Mouse (Mus musculus) cerebellum, postnatal 36 days (tissue): ENCODE data around the gene Rgs16.

Source experiments
- DNase-seq, 2 experiments: peaks; one replicate each; pipeline ENCODE4 v3.0.0; 2021 to 2022; ENCODE audit warnings: mixed read lengths in 2 of 2

Rgs16 gene

DNA sequence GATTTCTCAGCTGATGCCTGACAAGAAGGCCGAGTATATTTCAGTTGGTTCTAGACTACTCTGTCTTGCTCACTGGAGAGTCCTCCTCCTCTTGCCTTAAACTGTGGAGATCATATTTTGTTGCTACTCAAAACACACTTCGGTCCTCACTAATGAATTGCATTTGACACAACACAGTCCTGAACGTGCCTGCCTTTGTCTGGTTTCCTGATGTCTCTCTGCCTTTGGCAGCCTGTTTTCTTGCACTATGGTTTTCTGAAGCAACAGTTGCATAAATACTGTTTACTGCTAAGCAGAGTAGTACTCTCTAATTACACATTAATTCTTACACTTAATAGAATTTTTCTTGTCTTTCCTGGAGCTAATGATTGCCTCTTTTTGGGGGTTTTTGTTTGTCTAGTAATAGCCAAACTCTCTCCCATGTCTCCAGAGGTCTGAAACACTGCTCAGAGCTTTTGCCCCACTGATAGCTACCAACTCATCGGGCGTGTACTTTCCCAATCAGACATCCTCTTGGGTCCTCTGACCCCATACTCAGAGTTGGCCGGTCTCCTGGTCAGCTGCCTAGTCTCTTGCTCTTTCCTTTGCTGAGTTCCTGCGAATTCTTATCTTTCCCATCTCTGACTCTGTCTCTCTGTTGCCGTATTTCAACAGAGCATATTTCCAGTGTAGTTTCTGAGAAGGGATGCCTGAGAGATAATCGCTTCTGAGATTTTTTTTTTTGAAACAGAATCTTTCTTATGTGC is 18.4 kb upstream of the Rgs16 start:
- DNase-seq: no peak

GRCm38 (mm10) chr1:153723426-153723825 is 16.7 kb upstream of the Rgs16 start:
- no peak for DNase-seq

DNA sequence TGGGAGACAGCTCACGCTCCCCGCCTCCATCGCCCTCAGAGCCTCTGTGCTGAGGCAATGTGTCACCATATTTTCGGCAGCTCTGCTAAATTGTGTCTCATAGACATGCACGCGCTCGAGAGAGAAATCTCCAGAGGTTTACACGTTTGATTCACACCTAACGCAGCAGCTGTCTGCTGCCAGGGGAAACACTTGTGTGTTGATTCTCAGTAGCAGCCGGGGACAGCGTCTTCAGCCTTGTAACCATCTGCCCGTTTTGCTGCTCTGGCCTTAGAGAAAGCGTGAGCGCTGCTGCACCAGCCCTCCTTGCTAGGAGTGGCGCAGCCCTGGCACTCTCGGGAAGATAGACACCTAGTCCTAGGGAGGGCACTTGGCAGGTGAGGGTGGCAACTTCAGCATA is 13.5 kb upstream of the Rgs16 start:
- no peak for DNase-seq

DNA sequence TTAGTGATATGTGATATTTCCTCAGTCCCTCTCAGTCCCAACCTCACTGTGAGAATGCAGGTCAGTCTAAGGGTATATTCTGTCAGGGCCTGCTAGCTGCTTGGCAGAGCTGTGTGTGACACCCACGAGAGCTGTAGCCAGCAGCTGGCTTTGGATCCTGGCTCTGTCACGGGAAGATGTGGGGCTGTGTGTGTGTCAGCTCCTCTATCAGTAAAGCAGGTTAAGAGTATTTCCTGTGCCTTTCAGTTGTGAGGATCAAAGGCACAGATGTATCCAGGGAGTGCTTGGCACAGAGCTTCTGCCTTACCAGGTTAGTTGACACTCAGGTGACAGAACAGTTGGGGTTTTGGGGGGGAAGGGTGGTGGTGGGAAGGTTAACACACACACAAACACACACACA is 10.3 kb upstream of the Rgs16 start:
- DNase-seq: no peak

- peak in 1 of 2 experiments; percentile 17 for DNase-seq
Measured at GRCm38 (mm10) chr1:153730671-153731070, 9.5 kb upstream of the Rgs16 start.

DNA sequence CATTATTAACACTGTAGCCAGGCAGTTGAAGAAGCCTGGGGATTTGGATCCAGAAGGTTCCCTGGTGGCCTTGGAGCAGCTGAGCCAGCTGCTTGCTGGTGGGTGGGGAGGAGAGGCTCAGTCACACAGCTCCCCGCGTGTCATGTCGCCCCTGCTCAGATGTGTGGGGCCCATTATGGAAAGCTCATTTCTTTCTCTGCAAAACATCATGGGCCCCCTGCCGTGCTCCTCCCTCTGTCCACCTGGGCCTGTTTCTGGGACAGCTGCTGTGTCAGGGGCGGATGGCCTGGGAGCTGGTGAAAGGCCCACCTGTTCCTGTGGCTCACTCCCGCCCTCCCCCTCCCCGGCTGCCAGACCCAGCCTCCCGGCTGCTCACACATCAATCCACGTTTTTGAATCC is 7.0 kb upstream of the Rgs16 start:
- peak in 1 of 2 experiments; percentile 42 for DNase-seq

DNA sequence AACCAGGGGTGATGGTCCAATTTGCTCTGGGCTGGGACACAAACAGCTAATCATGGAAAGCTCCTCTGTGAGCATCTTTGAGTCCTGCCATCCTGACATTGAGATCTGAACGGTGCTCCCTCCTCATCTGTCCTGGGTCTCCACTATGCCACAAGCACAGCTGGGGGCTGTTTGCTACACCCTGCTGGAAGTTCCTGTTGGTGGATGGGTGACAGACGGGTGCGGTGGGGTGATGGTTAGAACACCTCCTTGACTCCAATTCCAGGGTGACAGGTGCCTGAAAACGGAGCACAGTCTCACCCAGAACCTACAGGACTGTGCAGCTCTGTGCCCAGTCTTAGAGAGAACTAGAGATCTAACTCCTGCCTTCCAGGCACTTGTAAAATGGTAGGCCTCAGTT is 5.3 kb upstream of the Rgs16 start:
- DNase-seq: no peak

GRCm38 (mm10) chr1:153736096-153736495 is 4.1 kb upstream of the Rgs16 start:
- no peak for DNase-seq

DNA sequence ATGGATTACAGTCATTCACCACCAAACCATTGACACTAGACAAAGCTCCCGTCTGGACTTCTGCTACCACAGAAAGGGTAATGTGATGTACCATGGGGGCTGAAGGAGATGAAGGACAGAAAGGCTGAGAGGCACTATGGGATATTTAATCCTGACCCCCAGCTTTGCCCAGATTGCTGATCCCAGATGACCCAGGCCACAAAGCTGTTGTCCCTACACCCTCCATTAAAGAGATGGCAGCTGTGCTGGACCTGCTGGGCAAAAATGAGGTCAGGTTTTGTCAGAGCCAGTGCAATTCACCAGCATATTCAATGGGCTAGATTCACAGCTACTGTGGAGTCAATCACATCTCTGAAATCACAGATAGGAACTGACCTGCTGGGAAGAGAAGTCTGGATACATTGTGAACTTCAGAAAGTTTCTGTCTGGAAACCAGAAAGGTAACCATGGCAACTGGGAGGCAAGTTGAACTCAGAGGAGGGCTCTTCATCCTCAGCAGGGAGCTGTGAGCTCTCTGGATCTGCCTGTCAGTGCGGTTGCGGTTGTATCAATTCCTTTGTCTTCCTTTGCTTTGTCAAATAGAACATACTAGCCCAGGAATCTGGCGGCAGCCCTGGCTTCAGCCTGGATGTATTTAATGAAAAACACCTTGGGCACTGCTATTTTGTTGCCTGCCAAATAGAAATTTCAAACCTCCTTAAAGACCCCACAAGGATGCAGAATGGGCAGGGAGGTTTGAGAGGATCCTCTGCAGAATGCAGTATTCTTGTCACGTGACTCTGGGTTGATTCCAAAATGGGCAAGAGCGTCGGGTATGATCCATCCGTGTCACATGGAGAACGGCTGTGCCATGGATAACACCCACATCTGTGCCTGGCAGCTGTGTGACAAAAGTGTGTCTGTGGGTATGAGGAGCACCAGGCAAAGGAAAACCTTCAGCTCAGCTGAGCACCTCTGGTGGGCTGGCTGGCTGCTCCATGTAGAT is 2.8 kb upstream of the Rgs16 start:
- no peak for DNase-seq

- DNase-seq: no peak
Measured at GRCm38 (mm10) chr1:153739437-153740015, 623 bp upstream of the Rgs16 start.

- peak; percentile 20 to 34 for DNase-seq
Measured at GRCm38 (mm10) chr1:153740775-153741400, 739 bp downstream of the Rgs16 start.

DNA sequence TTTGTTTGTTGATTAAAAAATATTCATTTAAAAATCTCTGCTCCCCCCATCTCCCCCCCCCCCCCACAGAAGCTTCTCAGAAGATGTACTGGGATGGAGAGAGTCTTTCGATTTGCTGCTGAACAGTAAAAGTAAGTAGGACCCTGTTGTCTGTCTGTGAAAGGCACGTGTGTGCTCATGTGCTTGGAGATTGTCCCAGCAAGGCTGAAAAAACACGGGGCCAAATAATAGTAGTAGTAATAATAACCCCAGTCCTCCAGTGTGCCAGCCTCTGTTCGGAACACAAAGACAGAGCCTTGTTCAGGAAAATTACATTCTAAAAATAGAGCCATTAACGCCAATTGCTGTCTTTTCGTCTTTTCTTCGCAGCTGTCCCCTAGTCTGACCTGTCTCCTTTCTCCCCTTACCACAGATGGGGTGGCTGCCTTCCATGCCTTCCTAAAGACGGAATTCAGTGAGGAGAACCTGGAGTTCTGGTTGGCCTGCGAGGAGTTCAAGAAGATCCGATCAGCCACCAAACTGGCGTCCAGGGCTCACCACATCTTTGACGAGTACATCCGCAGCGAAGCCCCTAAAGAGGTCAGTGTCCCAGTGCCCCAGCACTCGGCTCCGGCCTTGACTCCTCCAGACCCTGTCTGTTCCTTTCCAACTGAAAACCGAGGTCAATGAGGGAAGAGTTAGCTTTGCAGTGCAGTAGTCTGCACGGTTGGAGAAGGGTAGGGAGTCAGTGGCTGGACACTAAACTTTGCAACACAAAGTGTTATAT is 1.6 kb downstream of the Rgs16 start:
- no peak for DNase-seq

- peak; percentile 87 to 89 for DNase-seq
Measured at GRCm38 (mm10) chr1:153742374-153743155, 2.4 kb downstream of the Rgs16 start.

DNA sequence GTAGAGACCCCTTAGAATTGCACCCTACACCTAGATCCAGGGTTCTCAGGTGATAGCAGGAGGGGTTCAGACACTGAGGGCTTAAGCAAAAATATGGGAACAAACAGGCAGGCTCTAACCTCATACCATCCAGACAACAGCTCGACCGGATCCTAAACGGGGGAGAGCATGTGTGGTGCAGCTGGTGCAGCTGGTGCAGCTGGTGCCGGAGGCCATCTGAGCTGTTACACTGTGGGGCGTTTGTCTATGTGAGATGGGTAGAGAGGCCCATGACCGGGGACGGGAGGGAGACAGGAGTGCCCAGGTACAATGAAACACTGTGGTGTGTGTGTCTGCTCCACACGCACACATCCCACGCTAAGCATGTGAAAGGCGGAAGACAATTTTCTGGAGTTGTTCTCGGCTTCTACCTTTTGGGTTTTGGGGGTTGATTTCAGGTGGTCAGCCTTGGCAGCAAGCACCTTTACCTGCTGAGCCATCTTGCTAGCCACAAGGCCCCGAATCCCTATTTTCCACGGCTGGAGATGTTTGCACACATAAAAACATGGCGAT is 6.0 kb downstream of the Rgs16 start:
- no peak for DNase-seq

GRCm38 (mm10) chr1:153746728-153747127 is 6.6 kb downstream of the Rgs16 start:
- peak; percentile 72 to 83 for DNase-seq

GRCm38 (mm10) chr1:153747861-153748530 is 7.8 kb downstream of the Rgs16 start:
- no peak for DNase-seq

- DNase-seq: no peak
Measured at GRCm38 (mm10) chr1:153748549-153748948, 8.4 kb downstream of the Rgs16 start.

DNA sequence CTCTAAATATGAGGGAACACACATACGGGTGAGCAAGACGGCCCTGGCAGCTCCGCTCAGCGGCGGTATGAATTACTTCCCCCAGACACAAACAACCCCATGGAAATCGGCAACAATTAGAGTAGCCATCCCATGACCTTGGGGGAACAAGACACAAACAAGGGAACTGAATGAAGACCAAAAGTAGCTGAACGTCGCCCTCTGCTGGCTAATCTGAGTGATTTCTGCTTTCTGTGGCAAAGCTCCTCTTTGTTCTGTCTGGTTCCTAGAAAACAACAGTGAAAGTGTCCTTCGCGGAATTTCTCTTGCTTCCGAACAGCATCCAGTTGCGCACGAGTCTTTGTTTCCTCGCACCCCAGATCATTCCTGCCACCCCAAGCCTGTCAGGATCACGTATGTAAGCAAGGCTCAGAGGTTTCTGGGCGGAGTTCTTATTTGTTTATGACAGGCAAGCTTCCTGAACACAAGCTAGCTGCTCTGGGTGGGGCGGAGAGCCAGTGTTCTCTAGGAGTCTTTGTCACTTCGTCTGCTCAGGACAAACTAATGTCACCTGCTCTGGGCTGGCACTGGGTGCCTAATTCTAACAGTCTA is 9.2 kb downstream of the Rgs16 start, which contains the start of gene Rnasel:
Gene Rnasel, plus strand, starts transcription at position 216 of the 591 bp plus-strand sequence.
- DNase-seq: peak; percentile 65 to 72

DNA sequence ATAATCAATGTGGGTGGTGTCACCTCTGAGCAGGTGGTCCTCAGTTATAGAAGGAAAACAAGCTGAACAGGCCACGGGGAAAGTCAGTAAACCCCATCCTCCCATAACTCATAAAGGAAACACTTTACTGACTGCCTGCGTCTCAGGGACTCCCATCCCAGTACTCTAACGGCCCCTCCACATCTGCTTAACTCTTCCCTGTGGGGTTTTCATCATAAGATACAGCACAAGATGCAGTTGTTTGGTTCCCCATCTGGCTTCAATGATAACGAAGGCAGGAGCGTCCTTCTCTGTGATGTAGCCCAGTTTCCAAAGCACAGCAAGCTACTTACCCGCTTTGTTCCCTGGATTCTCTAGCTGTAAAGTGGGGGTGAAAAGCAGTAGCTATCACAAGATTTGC is 9.9 kb downstream of the Rgs16 start:
- no peak for DNase-seq

DNA sequence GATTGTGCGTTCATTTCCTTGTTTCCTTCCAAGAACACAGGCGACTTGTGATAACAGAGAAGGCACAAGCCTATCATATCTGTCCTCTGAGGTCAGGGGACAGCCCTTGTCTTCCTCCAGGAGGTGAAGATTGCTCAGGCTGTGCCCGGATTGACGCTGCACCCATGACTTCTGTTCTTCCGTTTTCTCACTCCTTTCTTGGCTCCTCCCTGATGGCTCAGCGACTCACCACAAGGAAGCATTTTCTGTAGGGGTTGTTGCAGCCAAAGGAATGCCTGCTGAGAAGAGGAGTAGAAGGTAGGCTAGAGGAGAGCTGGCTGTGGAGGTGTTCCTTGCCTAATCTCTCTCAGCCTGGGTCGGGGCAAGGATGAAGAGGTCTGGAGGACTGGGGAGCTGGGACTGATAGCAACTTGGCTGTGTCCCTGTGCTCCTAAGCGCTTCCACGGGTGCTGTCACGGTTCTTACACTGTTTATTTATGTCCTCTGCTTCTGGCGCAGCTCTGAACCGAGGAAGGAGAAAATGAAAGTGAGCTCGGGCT is 11.7 kb downstream of the Rgs16 start:
- DNase-seq: no peak
